Mouse (Mus musculus) liver, embryonic 14.5 days (tissue): Measurements from ENCODE around the gene Adamtsl3. TPM values are rescaled to one million over a fixed set of nuclear protein-coding genes. Genes with fewer than 3 reads are reported as not detected.
A peak's percentile ranks its signal among the peaks of the same experiment; 100 is the strongest.

Source experiments
- ATAC-seq: fragments of 200-750 bp; cut with Nextera tagmentation; 2 replicates; pipeline ENCODE4 v1.8.0; 2017; ENCODE audit warnings: moderate number of reproducible peaks, mild to moderate bottlenecking, moderate library complexity; ENCODE audit not compliant: insufficient read depth
- DNase-seq, 3 experiments: peaks; one replicate each; pipeline ENCODE4 v3.0.0-alpha.2; 2012 to 2013; ENCODE audit warnings: low read depth in 3 of 3, low spot score in 3 of 3
- H3K27ac ChIP-seq: fragments of 300-500 bp; sonication (generic); 2 replicates; pipeline ENCODE4 v1.5.1; 2014; ENCODE audit warnings: moderate library complexity, mild to moderate bottlenecking, control low read depth, inconsistent platforms
- H3K27me3 ChIP-seq: fragments of 300-500 bp; sonication (generic); 2 replicates; pipeline ENCODE4 v1.6.1; 2014; ENCODE audit warnings: mild to moderate bottlenecking, low read length, moderate library complexity; ENCODE audit not compliant: control insufficient read depth, insufficient read depth
- H3K36me3 ChIP-seq: fragments of 300-500 bp; sonication (generic); replicated peaks from 2 replicates; pipeline ENCODE4 v1.6.1; 2014; ENCODE audit warnings: low read depth; ENCODE audit not compliant: control insufficient read depth, insufficient read depth
- H3K4me1 ChIP-seq, 2 experiments: fragments of 200-500 bp in 1 of 2; fragments of 300-500 bp in 1 of 2; sonication (generic) in 1 of 2; replicated peaks; 2 replicates each; pipeline ENCODE4 v1.6.1; 2012 to 2014; ENCODE audit warnings: antibody characterized with exemption in 1 of 2, inconsistent platforms in 1 of 2, low read length in 1 of 2; ENCODE audit not compliant: control insufficient read depth in 2 of 2, insufficient read depth in 2 of 2
- H3K4me2 ChIP-seq: fragments of 300-500 bp; sonication (generic); 2 replicates; pipeline ENCODE4 v1.6.1; 2014; ENCODE audit warnings: low read depth, mild to moderate bottlenecking, control low read depth, moderate library complexity
- H3K4me3 ChIP-seq, 2 experiments: fragments of 200-500 bp in 1 of 2; fragments of 300-500 bp in 1 of 2; sonication (generic) in 1 of 2; 2 replicates each; pipeline ENCODE4 v1.5.1; 2012 to 2014; ENCODE audit warnings: low read depth in 2 of 2, low read length in 2 of 2, mild to moderate bottlenecking in 2 of 2, control low read depth in 1 of 2, inconsistent platforms in 1 of 2, moderate library complexity in 1 of 2; ENCODE audit not compliant: insufficient read depth in 1 of 2
- H3K9ac ChIP-seq: fragments of 300-500 bp; sonication (generic); replicated peaks from 2 replicates; pipeline ENCODE4 v1.6.1; 2014; ENCODE audit warnings: mild to moderate bottlenecking, control low read depth, moderate library complexity
- H3K9me3 ChIP-seq: fragments of 300-500 bp; sonication (generic); 2 replicates; pipeline ENCODE4 v1.6.1; 2016; ENCODE audit warnings: low read length, mixed read lengths; ENCODE audit not compliant: control insufficient read depth
- CTCF ChIP-seq: IDR thresholded peaks from 2 replicates; pipeline ENCODE4 v1.5.1; 2016; ENCODE audit warnings: antibody characterized with exemption, low read depth, control low read depth
- EP300 ChIP-seq: IDR thresholded peaks from 2 replicates; pipeline ENCODE4 v1.6.1; 2016; ENCODE audit warnings: antibody characterized with exemption, low read depth
- WGBS: fragments of 180-500 bp; shearing (Covaris S2); extraction: QIAGEN DNeasy Blood & Tissue Kit; methylation state at CpG from one replicate; pipeline ENCODE4 v1.1.7; 2014; ENCODE audit not compliant: insufficient replicate concordance; 5-methylcytosine and 5-hydroxymethylcytosine counted together
- polyA plus RNA-seq, 2 experiments: library from polyadenylated mRNA; depleted of rRNA in 1 of 2; stranded (reverse) in 1 of 2; unstranded in 1 of 2; fragments of >200 nt; fragmentation: Nextera tagmentation in 1 of 2; extraction: Ambion mirVana in 1 of 2; gene quantifications; 2 replicates each; pipeline versions ENCODE4 v1.2.1 to v1.2.3; 2012 to 2014

The Adamtsl3 gene
- polyA plus RNA-seq (2012; rRNA removed) (0.01 and 0.06 TPM in 2 replicates), polyA plus RNA-seq (2014; fragmentation: Nextera tagmentation; extraction: Ambion mirVana) (not detected in 2 replicates)

- no peak for DNase-seq
These were observed at the start of gene Adamtsl3 for GRCm38 (mm10) chr7:82335211-82336121. Gene Adamtsl3 (plus strand): TSS chr7:82335694.

DNA sequence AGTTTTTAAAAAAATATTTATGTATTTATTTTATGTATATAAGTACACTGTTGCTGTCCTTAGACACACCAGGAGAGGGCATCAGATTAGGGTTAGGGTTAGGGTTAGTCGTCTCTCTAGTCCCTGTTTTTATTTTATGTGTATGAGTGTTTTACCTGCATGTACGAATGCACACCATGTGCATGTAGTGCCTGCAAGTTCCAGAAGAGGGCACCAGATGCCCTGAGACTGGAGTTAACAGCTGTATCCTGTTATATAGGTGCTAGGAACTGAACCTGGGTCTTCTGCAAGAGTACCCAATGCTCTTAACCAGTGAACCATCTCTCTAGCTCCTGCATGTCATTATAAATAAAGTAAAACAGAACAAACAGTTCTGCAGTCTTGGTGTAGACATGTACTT is 48.3 kb upstream of the Adamtsl3 start:
- no peak overlapping the region for H3K4me3 ChIP-seq
- H3K4me2 ChIP-seq, result no peak overlapping the region
- H3K27me3 ChIP-seq, result no peaks in the 10 kb centered on the region
- no peak for ATAC-seq
- no peak overlapping the region for H3K9ac ChIP-seq
- no peaks in the 10 kb centered on the region for H3K9me3 ChIP-seq
- WGBS, result 53% methylated on average over 2 of the region's 2 CpGs
- no peak overlapping the region for H3K27ac ChIP-seq
- no peaks in the 10 kb centered on the region for H3K36me3 ChIP-seq
- no peaks in the 10 kb centered on the region for H3K4me1 ChIP-seq
- no peak for DNase-seq
- no peak for TF ChIP-seq EP300
- TF ChIP-seq CTCF, result 0 out of 2 replicates have a peak, but pooled peaks have one; percentile 20

More at GRCm38 (mm10) chr7:82335211-82336121, at the start of gene Adamtsl3:
- no peak within 1 kb of the TSS for H3K27ac ChIP-seq
- no peak within 1 kb of the TSS for H3K4me3 ChIP-seq
- H3K36me3 ChIP-seq, result no peaks in the 10 kb centered on the region
- WGBS, result 3% methylated on average over 95 of the region's 95 CpGs
- no peaks in the 10 kb centered on the region for H3K4me1 ChIP-seq
- peaks cover 27% of the 10 kb centered on the region for H3K27me3 ChIP-seq
- no peak within 1 kb of the TSS for H3K4me2 ChIP-seq
- no peak for TF ChIP-seq CTCF
- no peak for TF ChIP-seq EP300
- H3K9me3 ChIP-seq, result no peaks in the 10 kb centered on the region
- H3K9ac ChIP-seq, result no peak within 1 kb of the TSS
- no peak for ATAC-seq

- Histone ChIP-seq H3K36me3 (no peaks in the 10 kb centered on the region), H3K27ac (no peak overlapping the region), H3K4me2 (no peak overlapping the region), H3K27me3 (no peaks in the 10 kb centered on the region), H3K9ac (no peak overlapping the region), H3K4me3 (no peak overlapping the region), H3K4me1 (no peaks in the 10 kb centered on the region), H3K9me3 (no peaks in the 10 kb centered on the region)
- no peak for DNase-seq
- no peak for ATAC-seq
- 24% methylated on average over 7 of the region's 7 CpGs for WGBS
- TF ChIP-seq EP300 (no peak), CTCF (no peak)
These were observed 42.1 kb upstream of the Adamtsl3 start for GRCm38 (mm10) chr7:82293441-82293840.

- H3K36me3 ChIP-seq, result no peaks in the 10 kb centered on the region
- 62% methylated on average over 10 of the region's 10 CpGs for WGBS
- DNase-seq, result no peak
These were observed 41.4 kb upstream of the Adamtsl3 start for GRCm38 (mm10) chr7:82294083-82294482.

GRCm38 (mm10) chr7:82294611-82295010 is 40.9 kb upstream of the Adamtsl3 start:
- no peak overlapping the region for H3K4me2 ChIP-seq
- H3K27me3 ChIP-seq, result no peaks in the 10 kb centered on the region
- H3K9me3 ChIP-seq, result no peaks in the 10 kb centered on the region
- no peak for DNase-seq
- no peak overlapping the region for H3K27ac ChIP-seq
- H3K36me3 ChIP-seq, result no peaks in the 10 kb centered on the region
- H3K4me1 ChIP-seq, result no peaks in the 10 kb centered on the region
- 39% methylated on average over 2 of the region's 2 CpGs for WGBS
- no peak for ATAC-seq
- TF ChIP-seq EP300 (no peak), CTCF (no peak)
- no peak overlapping the region for H3K4me3 ChIP-seq
- no peak overlapping the region for H3K9ac ChIP-seq

More at GRCm38 (mm10) chr7:82294083-82294482, 41.4 kb upstream of the Adamtsl3 start:
- no peak for ATAC-seq
- H3K4me3 ChIP-seq, result no peak overlapping the region
- no peak overlapping the region for H3K27ac ChIP-seq
- H3K9ac ChIP-seq, result no peak overlapping the region
- H3K4me1 ChIP-seq, result no peaks in the 10 kb centered on the region
- no peaks in the 10 kb centered on the region for H3K27me3 ChIP-seq
- no peaks in the 10 kb centered on the region for H3K9me3 ChIP-seq
- TF ChIP-seq CTCF, result no peak
- no peak overlapping the region for H3K4me2 ChIP-seq
